Mouse (Mus musculus) midbrain, embryonic 15.5 days (tissue): ENCODE data around the gene Slc25a48. TPM values are rescaled to one million over a fixed set of nuclear protein-coding genes. Genes with fewer than 3 reads are reported as not detected.
A peak's percentile ranks its signal among the peaks of the same experiment; 100 is the strongest.

Experiments
- ATAC-seq: fragments of 200-750 bp; cut with Nextera tagmentation; replicated peaks from 2 replicates; pipeline ENCODE4 v1.8.0; 2017; ENCODE audit warnings: moderate TSS enrichment
- H3K27ac ChIP-seq: fragments of 300-500 bp; sonication (generic); 2 replicates; pipeline ENCODE4 v1.5.1; 2015; ENCODE audit warnings: mild to moderate bottlenecking, inconsistent platforms
- H3K27me3 ChIP-seq: fragments of 300-500 bp; sonication (generic); replicated peaks from 2 replicates; pipeline ENCODE4 v1.6.1; 2015; ENCODE audit warnings: inconsistent platforms
- H3K36me3 ChIP-seq: fragments of 300-500 bp; sonication (generic); replicated peaks from 2 replicates; pipeline ENCODE4 v1.6.1; 2015; ENCODE audit warnings: inconsistent platforms
- H3K4me1 ChIP-seq: fragments of 300-500 bp; sonication (generic); 2 replicates; pipeline ENCODE4 v1.6.1; 2015; ENCODE audit warnings: inconsistent platforms
- H3K4me2 ChIP-seq: fragments of 300-500 bp; sonication (generic); 2 replicates; pipeline ENCODE4 v1.6.1; 2015; ENCODE audit warnings: inconsistent platforms, mild to moderate bottlenecking, moderate library complexity
- H3K4me3 ChIP-seq: fragments of 300-500 bp; sonication (generic); 2 replicates; pipeline ENCODE4 v1.5.1; 2015; ENCODE audit warnings: mild to moderate bottlenecking, inconsistent platforms
- H3K9ac ChIP-seq: fragments of 300-500 bp; sonication (generic); 2 replicates; pipeline ENCODE4 v1.6.1; 2015; ENCODE audit warnings: mild to moderate bottlenecking, inconsistent platforms
- H3K9me3 ChIP-seq: fragments of 300-500 bp; sonication (generic); 2 replicates; pipeline ENCODE4 v1.6.1; 2016; ENCODE audit warnings: inconsistent platforms
- WGBS: fragments of 180-500 bp; shearing (Covaris S2); methylation state at CpG from one replicate; pipeline ENCODE4 v1.1.7; 2015; ENCODE audit warnings: mixed read lengths; 5-methylcytosine and 5-hydroxymethylcytosine counted together
- polyA plus RNA-seq: library from polyadenylated mRNA; unstranded; fragments of >200 nt; fragmentation: Nextera tagmentation; extraction: Ambion mirVana; gene quantifications from 2 replicates; pipeline ENCODE4 v1.2.1, GENCODE M21; 2015

Gene Slc25a48
- polyA plus RNA-seq, 1 experiment from 2014 or later = not detected

DNA sequence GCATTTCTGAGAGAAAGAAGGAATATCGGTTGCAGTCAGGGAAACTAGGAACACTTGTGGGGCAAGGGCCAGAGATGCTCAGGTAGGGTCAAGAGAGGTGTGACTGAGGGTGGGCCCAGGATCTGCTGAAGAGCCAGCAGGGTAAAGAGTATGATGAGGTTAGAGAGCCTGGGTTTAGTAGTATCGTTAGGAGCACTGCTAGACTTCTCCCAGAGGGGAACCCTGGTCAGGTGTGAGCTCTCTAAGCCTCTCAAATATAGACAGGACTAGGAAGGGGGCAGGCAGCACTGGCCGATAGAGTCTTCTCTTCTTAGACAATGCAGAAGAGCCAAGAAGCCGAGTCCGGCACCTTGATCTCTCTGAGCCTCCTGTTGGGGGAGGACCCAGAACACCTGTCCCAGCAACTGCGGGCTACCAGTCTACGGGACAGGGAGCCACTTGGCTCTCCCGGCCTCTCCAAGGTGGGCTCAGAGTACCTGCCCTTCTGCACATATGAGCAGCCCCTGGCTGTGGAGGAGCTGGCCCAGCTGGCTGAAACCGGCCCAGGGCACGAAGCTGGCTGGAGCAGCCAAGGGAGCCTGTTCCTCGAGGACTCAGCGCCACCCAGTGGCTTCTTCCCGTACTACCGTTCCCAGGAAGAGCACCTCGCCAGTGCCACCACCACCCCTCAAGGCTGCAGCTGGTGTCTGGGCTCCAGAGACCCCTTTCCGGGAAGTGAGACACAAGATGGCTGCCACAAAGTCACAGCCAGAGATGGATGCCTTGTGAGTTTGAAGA is 9.2 kb upstream of the Slc25a48 start:
- Histone ChIP-seq H3K9me3 (no peaks in the 10 kb centered on the region), H3K27ac (no peak overlapping the region), H3K4me3 (no peak overlapping the region), H3K4me1 (0 out of 2 replicates have a peak, but pooled peaks cover 4% of the 10 kb centered on the region), H3K27me3 (peaks cover 12% of the 10 kb centered on the region), H3K9ac (no peak overlapping the region), H3K36me3 (no peaks in the 10 kb centered on the region), H3K4me2 (no peak overlapping the region)
- WGBS = 28% methylated on average over 16 of the region's 16 CpGs
- ATAC-seq = peak; percentile 82

GRCm38 (mm10) chr13:56432496-56432895 is 5.7 kb upstream of the Slc25a48 start:
- Histone ChIP-seq H3K9me3 (no peaks in the 10 kb centered on the region), H3K36me3 (no peaks in the 10 kb centered on the region), H3K4me3 (no peak overlapping the region), H3K4me1 (0 out of 2 replicates have a peak, but pooled peaks cover 6% of the 10 kb centered on the region), H3K9ac (no peak overlapping the region), H3K27ac (no peak overlapping the region), H3K4me2 (no peak overlapping the region), H3K27me3 (peaks cover 33% of the 10 kb centered on the region)
- no peak for ATAC-seq
- 89% methylated on average over 12 of the region's 12 CpGs for WGBS

GRCm38 (mm10) chr13:56433466-56433865 is 4.7 kb upstream of the Slc25a48 start:
- H3K36me3 ChIP-seq = no peaks in the 10 kb centered on the region
- no peak overlapping the region for H3K4me3 ChIP-seq
- no peak overlapping the region for H3K9ac ChIP-seq
- ATAC-seq = no peak
- H3K4me2 ChIP-seq = no peak overlapping the region
- WGBS = 11% methylated on average over 10 of the region's 10 CpGs
- no peaks in the 10 kb centered on the region for H3K9me3 ChIP-seq
- peaks cover 40% of the 10 kb centered on the region for H3K27me3 ChIP-seq
- H3K27ac ChIP-seq = no peak overlapping the region
- peaks cover 13% of the 10 kb centered on the region for H3K4me1 ChIP-seq

GRCm38 (mm10) chr13:56434311-56434751 is 3.8 kb upstream of the Slc25a48 start:
- WGBS = 79% methylated on average over 9 of the region's 9 CpGs
- H3K9ac ChIP-seq = no peak overlapping the region
- H3K36me3 ChIP-seq = no peaks in the 10 kb centered on the region
- no peaks in the 10 kb centered on the region for H3K9me3 ChIP-seq
- ATAC-seq = no peak
- no peak overlapping the region for H3K4me3 ChIP-seq
- peaks cover 40% of the 10 kb centered on the region for H3K27me3 ChIP-seq
- no peak overlapping the region for H3K4me2 ChIP-seq
- H3K27ac ChIP-seq = no peak overlapping the region
- peaks cover 13% of the 10 kb centered on the region for H3K4me1 ChIP-seq

DNA sequence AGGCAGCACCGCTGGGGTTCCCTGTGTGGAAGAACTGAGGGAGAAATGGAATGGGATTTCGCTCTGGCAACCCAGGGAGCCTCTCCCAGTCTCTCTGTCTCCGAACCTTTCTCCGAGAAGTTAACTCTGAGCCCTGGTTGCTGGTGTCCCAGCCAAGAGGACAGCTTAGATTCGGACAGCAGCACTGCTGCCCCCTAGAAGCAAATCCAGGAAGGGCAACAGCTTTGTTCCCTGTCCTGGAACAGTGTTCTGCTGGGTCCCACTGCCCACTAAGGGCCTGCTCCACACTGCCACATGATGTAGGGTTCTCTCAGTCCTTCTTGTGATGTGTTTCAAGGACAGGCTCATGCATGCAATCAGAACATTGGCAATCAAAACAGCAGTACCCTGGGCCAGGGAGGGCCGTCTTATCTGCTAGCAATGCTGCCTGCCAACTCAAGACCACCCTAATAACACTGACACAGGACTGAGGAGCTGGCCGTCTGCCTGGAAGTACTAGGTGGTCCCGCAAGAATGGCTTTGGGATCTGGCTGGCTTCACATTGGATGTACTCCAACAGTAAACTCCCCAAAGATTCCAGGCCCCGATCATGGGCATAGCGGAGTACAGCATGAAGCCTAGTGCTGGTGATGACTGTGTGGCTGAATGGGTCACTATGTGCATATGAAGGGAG is 2.4 kb upstream of the Slc25a48 start:
- Histone ChIP-seq H3K27me3 (peaks cover 53% of the 10 kb centered on the region), H3K4me1 (peaks cover 13% of the 10 kb centered on the region), H3K36me3 (no peaks in the 10 kb centered on the region), H3K9me3 (no peaks in the 10 kb centered on the region), H3K4me3 (no peak overlapping the region), H3K4me2 (no peak overlapping the region), H3K9ac (no peak overlapping the region), H3K27ac (no peak overlapping the region)
- ATAC-seq = no peak
- WGBS = 58% methylated on average over 10 of the region's 10 CpGs

DNA sequence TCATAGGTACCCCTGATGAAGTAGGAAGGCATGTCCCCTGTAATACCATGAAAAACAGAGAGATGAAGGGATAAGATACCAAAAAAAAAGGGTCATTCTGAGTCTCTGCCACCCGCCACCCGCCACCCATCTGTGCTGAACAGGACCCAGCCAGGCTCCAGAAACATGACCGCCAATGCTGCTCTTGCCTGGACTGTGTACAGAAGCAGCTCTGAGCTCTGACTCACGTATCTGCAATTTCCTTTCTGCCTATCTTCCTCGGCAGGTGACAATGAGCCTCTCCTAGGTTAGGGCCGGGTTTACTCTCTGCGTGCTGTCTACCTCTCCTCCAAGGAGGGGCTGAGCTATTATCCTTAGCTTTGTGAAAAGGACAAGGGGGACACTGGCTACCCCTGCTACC is 5.3 kb downstream of the Slc25a48 start:
- Histone ChIP-seq H3K36me3 (no peaks in the 10 kb centered on the region), H3K27ac (no peak overlapping the region), H3K27me3 (peaks cover 26% of the 10 kb centered on the region), H3K4me1 (peaks cover under 1% of the 10 kb centered on the region), H3K9me3 (no peaks in the 10 kb centered on the region), H3K4me3 (no peak overlapping the region), H3K9ac (no peak overlapping the region), H3K4me2 (no peak overlapping the region)
- no peak for ATAC-seq
- WGBS = 87% methylated on average over 7 of the region's 7 CpGs

GRCm38 (mm10) chr13:56444112-56444511 is 6.0 kb downstream of the Slc25a48 start:
- no peak for ATAC-seq
- Histone ChIP-seq H3K27ac (no peak overlapping the region), H3K4me3 (no peak overlapping the region), H3K36me3 (no peaks in the 10 kb centered on the region), H3K27me3 (peaks cover 19% of the 10 kb centered on the region), H3K4me1 (0 out of 2 replicates have a peak, but pooled peaks cover 4% of the 10 kb centered on the region), H3K4me2 (no peak overlapping the region), H3K9me3 (no peaks in the 10 kb centered on the region), H3K9ac (no peak overlapping the region)
- WGBS = 91% methylated on average over 3 of the region's 3 CpGs

- ATAC-seq = no peak
- Histone ChIP-seq H3K9ac (no peak overlapping the region), H3K4me3 (no peak overlapping the region), H3K4me2 (no peak overlapping the region), H3K4me1 (peaks cover 9% of the 10 kb centered on the region), H3K9me3 (no peaks in the 10 kb centered on the region), H3K27me3 (peaks cover 10% of the 10 kb centered on the region), H3K36me3 (no peaks in the 10 kb centered on the region), H3K27ac (no peak overlapping the region)
- WGBS = 88% methylated on average over 6 of the region's 6 CpGs
These were observed 6.8 kb downstream of the Slc25a48 start for GRCm38 (mm10) chr13:56444996-56445395.

DNA sequence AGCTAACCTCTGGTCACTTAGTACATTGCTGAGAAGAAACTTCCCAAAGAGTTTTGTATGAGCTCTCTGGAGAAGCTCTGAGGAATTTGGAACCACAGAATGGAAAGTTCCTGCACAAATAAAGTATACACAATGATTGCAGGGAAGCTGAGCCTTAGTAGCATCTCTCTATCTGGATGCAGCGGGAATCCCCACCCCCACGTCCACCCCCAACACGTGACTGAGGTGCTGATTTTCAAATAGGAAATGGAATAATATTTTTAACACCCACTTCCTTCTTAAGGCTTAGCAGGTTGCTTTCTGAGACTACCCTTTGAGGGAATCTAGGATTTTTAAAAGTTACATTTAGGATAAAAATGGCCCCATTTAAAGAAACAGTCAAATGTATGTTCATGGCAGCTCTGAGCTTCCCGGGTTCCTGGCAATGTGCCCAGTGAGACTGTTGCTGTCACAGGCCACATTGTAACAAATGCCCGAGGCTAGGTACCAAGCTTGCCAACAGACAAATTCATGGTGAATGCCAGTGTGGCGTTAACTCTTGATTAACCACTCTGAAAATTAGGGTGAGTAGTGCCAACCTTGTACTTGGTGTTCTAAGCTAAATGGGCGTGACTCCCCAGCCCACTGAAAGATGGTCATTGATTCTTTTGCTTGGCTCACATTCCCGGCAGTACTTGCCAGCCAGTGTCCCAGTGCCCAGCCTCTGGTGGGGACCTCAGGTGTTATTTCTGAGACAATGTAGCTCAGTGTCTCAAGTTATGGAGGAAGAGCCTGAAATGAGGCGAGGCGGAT is 11.3 kb downstream of the Slc25a48 start:
- no peak overlapping the region for H3K4me3 ChIP-seq
- no peak for ATAC-seq
- no peak overlapping the region for H3K4me2 ChIP-seq
- no peak overlapping the region for H3K9ac ChIP-seq
- peaks cover 9% of the 10 kb centered on the region for H3K4me1 ChIP-seq
- H3K27me3 ChIP-seq = no peaks in the 10 kb centered on the region
- no peak overlapping the region for H3K27ac ChIP-seq
- 64% methylated on average over 10 of the region's 10 CpGs for WGBS
- no peaks in the 10 kb centered on the region for H3K36me3 ChIP-seq
- H3K9me3 ChIP-seq = no peaks in the 10 kb centered on the region

- 81% methylated on average over 8 of the region's 8 CpGs for WGBS
- Histone ChIP-seq H3K27me3 (no peaks in the 10 kb centered on the region), H3K9ac (no peak overlapping the region), H3K4me3 (no peak overlapping the region), H3K36me3 (no peaks in the 10 kb centered on the region), H3K27ac (no peak overlapping the region), H3K4me1 (peaks cover 9% of the 10 kb centered on the region), H3K4me2 (no peak overlapping the region), H3K9me3 (no peaks in the 10 kb centered on the region)
- ATAC-seq = no peak
These were observed 11.9 kb downstream of the Slc25a48 start for GRCm38 (mm10) chr13:56450035-56450434.

- H3K4me1 ChIP-seq = no peaks in the 10 kb centered on the region
- no peak overlapping the region for H3K4me2 ChIP-seq
- H3K9me3 ChIP-seq = no peaks in the 10 kb centered on the region
- ATAC-seq = no peak
- H3K9ac ChIP-seq = no peak overlapping the region
- H3K27me3 ChIP-seq = no peaks in the 10 kb centered on the region
- no peaks in the 10 kb centered on the region for H3K36me3 ChIP-seq
- 55% methylated on average over 9 of the region's 9 CpGs for WGBS
- H3K4me3 ChIP-seq = no peak overlapping the region
- no peak overlapping the region for H3K27ac ChIP-seq
These were observed 19.8 kb downstream of the Slc25a48 start for GRCm38 (mm10) chr13:56458001-56458400.

GRCm38 (mm10) chr13:56461460-56461859 is 23.3 kb downstream of the Slc25a48 start:
- Histone ChIP-seq H3K4me1 (no peaks in the 10 kb centered on the region), H3K27me3 (no peaks in the 10 kb centered on the region), H3K27ac (no peak overlapping the region), H3K4me3 (no peak overlapping the region), H3K9me3 (no peaks in the 10 kb centered on the region), H3K4me2 (no peak overlapping the region), H3K9ac (no peak overlapping the region), H3K36me3 (no peaks in the 10 kb centered on the region)
- 87% methylated on average over 4 of the region's 4 CpGs for WGBS
- no peak for ATAC-seq
